Mouse (Mus musculus) adrenal gland, postnatal 36 days (tissue): ENCODE data around the gene Tcl1b2. TPM values are rescaled to one million over a fixed set of nuclear protein-coding genes. Genes with fewer than 3 reads are reported as not detected.
A peak's percentile ranks its signal among the peaks of the same experiment; 100 is the strongest.
"Not testable (repeated sequence)": the region's sequence is repeated elsewhere in the genome, so short reads cannot be mapped to it uniquely, and the experiment has no call there.

ENCODE experiments used
- DNase-seq, 2 experiments: peaks; one replicate each; pipeline ENCODE4 v3.0.0; 2021; ENCODE audit warnings: mixed read lengths in 1 of 2
- total RNA-seq, 2 experiments: library from RNA; stranded (reverse); gene quantifications; 2 replicates each; pipeline ENCODE4 v1.2.3; 2021

The Tcl1b2 gene
- total RNA-seq, 2 experiments from 2014 or later: not detected

DNA sequence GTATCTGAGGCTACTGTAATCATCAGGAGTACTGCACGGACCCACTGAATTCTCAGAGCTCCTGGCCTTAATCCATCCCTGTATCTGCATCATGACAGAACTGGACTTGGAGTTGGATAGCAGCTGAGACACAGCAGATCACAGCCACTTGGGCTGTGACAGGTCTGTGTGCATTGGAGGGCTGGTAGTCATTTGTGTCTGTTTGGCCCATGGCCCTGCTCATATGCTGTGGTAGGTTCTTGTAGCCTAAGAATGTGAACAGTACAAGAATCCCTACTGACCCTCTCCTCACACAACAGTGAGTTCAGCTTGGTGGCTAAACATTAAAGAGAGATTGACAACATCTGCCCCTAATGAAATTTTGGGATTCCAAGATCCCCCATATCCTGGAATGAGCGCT is 27.6 kb downstream of the Tcl1b2 start:
- DNase-seq: no peak

DNA sequence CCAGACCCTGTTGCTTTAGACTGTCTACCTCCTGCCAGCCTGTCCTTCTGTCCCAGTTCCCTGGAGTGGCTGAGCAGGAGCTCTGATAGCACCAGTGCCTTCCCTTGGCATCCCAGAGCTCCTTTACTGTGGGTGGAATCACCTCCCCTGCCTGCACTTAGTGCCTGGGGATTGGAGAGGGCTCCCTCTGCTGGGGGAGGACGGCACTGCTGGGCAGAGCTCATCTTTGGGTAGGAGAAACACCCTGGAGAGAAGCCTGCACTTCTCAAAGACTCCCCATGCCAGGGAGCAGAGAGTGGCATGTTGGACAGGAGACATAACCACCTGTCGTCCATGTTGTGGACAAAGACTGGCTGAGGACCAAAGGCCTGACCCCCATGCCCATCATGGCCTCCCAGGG is 28.5 kb downstream of the Tcl1b2 start:
- peak; percentile 86 for DNase-seq

DNA sequence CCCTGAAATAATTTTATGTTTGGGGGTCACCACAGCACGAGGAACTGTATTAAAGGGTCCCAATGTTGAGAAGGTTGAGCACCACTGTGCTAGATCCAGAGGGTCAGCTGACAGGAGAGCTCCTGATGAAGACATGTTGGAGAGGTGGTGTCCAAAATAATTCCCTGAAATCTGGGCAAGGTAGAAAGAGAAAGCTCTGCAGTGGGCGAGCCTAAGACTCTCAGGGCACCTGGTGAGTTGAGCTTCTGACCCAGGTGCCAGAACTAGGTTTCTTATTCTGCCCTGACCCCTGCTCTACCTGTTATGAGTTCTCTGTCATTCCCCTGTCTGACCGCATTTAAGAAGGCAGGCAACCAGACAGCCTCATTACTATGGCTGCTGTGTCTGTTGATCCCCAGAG is 30.2 kb downstream of the Tcl1b2 start, which contains the start of gene Tcl1b5:
Tcl1b5 (plus strand) TSS at position 301 of the 400 bp plus-strand sequence.
- not testable (repeated sequence) for DNase-seq

DNA sequence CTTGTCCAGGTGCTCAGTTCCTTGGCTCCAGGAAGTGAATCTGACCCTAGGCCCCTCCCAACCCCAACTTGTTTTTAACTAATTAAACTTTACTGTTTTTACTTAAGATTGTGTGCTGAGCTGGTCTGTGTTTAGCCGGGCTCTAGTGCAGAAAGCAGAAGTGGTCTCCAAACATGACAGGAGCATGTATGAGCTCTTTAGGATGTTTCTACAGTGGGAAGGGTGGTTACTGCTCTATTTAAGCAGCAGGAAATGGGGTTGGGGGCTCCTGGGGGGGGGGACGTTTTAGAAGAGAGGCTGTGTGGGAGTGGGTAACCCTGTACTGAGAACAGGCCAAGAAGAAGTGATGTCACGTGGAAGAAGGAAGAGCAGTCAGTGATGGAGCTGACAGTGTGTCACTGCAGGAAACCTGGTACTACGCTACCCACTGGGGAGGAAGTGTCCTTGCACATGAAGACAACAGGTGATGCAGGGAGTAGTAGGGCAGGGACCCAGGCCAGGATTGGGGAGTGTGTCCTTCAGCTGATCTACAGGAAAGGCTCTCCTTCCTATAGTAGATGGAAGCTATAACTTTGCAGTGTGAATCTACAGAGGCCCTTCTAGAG is 35.3 kb downstream of the Tcl1b2 start:
- DNase-seq: not testable (repeated sequence)

DNA sequence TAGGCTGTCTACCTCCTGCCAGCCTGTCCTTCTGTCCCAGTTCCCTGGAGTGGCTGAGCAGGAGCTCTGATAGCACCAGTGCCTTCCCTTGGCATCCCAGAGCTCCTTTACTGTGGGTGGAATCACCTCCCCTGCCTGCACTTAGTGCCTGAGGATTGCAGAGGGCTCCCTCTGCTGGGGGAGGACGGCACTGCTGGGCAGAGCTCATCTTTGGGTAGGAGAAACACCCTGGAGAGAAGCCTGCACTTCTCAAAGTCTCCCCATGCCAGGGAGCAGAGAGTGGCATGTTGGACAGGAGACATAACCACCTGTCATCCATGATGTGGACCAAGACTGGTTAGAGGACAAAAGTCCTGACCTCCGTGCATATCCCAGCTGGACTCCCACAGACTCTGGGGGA is 43.2 kb downstream of the Tcl1b2 start:
- peak; percentile 29 to 48 for DNase-seq

DNA sequence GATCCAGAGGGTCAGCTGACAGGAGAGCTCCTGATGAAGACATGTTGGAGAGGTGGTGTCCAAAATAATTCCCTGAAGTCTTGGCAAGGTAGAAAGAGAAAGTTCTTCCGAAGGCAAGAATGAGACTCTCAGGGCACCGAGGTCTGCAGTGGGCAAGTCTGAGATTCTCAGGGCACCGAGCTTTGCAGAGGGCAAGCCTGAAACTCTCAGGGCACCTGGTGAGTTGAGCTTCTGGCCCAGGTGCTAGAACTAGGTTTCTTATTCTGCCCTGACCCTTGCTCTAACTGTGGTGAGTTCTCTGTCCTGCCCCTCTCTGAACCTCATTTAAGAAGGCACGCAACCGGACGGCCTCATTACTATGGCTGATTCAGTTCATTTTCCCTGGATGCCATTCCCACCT is 44.9 kb downstream of the Tcl1b2 start, which contains the start of gene Tcl1b3:
Tcl1b3 (plus strand) TSS at position 301 of the 400 bp plus-strand sequence.
- DNase-seq: not testable (repeated sequence)

DNA sequence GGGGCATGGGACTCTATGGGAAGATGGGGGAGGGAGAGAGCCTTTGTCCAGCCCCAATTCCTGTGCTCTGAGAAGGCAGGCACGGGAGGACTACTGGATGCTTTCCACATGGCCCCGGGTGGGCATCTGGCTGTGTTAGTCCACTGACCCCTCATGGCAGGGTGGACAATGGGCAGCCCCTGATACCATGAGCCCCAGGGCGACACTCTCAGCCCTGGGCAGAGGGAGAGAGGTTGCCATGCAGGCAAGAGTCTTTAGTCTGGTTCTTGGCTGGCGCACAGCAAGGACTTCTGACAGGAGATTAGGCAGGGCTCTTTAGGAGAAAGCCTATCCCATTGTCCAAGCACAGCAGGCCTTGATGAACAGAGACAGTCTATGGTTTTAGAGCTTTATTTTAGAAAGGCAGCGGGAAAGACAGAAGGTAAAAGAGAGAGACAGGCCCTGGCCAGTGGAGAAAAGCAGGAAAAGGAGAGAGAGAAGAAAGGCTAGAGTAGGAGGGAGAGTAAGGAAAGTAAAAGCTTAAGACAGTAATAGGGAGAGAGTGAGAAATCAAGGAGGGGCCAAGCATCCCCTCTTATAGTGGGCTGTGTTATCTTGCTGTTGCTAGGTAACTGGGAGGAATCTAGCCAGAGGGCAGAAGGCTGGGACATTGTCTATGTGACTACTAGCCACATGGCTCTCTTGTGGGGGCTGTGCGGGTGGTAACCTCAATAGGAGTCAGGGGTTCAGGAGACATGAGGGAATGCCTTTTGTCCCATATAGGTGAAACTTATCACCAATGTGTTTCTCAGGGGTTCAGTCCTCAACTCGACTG is 54.1 kb downstream of the Tcl1b2 start:
- DNase-seq: not testable (repeated sequence)

DNA sequence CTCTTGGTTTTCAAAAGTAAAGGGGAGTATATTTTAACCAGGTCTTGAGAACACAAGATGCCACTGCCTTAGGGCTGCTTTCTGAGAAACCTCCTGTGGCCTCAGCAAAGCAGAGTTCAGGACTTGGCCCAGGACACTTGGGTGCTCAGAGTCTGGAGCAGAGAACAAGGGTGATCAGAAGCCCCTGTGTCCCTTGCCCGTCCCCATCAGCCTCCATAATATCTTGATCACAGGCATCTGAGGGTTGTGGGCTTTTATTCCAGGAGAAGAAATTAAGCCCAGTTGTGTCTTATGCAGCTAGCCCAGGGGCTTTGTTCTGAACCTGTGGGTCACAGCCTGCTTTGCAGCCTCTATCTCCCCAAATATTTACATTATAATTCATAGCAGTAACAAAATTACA is 55.8 kb downstream of the Tcl1b2 start, which contains the start of gene Tcl1b4:
Tcl1b4 (plus strand) TSS at position 301 of the 400 bp plus-strand sequence.
- DNase-seq: not testable (repeated sequence)

Other genes with a start within 250 kb of the Tcl1b2 start
- 10 to 100 TPM; 16.5 to 18.2 TPM for gene Syne3, start 136.2 kb upstream of the Tcl1b2 start, total RNA-seq
- gene Glrx5, start 113.3 kb upstream of the Tcl1b2 start, total RNA-seq: 100 to 1,000 TPM; 159 to 254 TPM
- not detected for gene Tcl1b1, start 13.7 kb downstream of the Tcl1b2 start, total RNA-seq
- not detected for gene Tcl1b5, start 30.3 kb downstream of the Tcl1b2 start, total RNA-seq
- gene Tcl1b3, start 45.0 kb downstream of the Tcl1b2 start, total RNA-seq: not detected
- gene Tcl1b4, start 55.9 kb downstream of the Tcl1b2 start, total RNA-seq: not detected
- gene Tcl1, start 76.8 kb downstream of the Tcl1b2 start, total RNA-seq: not detected
- gene Tunar, start 187.9 kb downstream of the Tcl1b2 start, total RNA-seq: under 1 TPM; 0.53 to 0.66 TPM